Mouse (Mus musculus): Measurements from ENCODE around the gene Tepsin. TPM values are rescaled to one million over a fixed set of nuclear protein-coding genes. Genes with fewer than 3 reads are reported as not detected.

Tepsin gene
- polyA plus RNA-seq, 2 experiments from 2014 or later, result 9.2 to 12.1 TPM

DNA sequence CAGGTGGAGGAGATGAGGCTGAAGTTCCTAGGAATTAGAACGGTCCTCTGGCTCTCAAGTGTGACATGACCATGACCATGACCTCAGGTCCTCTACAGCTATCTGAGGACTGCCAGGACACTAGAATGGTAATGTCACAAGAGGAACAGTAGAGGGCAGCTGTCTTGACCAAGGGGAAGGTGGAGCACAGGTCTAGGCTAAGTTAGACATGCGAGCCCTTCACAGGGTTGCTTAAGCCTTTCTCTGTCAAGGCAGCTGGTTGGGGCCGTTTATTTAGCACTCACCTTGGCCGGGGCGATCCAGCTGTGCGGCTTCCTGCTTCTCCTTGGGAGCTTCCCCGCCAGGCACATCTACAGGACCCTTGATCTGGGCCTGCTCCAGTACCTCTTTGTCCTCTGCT, 12.0 kb upstream of the Tepsin start:
- no peak for ATAC-seq

DNA sequence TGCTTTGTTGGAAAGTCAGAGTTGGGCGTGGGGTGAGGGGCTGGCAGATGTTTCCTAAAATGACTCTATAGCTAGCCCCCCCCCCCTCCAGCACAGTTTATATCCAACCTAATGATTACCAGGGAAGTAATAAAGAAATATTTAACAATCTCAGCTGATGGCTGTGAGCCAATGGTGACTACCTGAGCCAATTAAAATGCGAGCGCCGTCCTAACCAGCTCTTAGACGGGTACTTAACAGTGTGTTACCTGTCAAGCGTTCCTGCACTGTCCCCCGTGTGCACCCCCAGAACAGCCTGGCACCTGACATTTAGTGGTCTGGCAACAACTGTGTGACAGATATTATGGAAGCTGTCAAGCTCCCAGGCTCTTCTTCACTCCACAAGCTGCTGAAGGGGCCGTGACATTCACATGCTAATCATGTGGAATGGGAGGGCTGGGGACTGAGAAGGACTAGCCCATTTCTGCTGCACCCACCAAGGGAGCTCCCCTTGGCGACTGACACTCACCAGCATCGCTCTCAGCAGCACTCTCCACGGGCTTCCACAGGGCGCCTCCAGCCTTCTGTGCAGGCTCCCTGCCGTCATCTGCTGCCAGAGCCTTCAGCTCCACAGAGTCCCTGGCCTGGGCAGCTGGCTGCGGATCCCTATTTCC, 11.2 kb upstream of the Tepsin start:
- ATAC-seq, result no peak

DNA sequence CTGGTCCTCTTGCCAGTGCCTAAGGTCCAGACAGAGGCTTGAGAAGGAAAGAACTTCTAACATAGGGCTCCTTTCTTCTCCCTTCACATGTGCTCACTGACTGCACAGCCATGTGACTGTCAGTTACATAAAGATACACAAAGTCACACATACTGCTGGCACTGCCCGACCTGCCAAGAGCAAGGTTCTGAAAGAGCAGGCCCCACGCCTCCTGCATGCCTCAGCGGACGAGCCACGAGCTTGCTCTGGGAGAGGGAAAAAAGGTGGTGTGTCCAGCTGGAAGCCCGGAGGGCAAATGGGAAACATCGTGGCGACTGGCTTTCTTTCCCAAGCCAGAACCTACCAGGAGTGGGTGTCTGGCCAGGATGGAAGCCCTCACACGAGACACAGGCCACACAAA, 9.3 kb upstream of the Tepsin start:
- ATAC-seq, result no peak

DNA sequence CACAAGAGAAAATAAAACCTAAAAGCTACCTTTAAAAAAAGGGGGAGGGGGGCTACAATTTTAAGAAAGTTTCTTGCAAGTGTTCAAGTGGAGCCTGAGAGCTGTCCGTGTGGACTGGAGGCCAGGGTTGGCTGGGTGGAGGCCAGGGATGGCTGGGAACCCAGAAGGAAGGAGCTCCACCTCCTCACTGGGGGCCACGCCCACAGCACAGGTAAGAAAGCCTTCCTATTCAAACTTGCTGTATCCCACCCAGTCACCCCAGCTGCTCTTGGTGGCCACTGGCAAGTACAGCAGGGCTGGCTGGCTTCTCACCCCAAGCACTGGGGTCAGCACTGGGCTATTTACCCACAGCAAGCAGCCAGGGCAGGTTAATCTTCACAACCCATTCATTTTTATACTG, 8.5 kb upstream of the Tepsin start:
- no peak for ATAC-seq

DNA sequence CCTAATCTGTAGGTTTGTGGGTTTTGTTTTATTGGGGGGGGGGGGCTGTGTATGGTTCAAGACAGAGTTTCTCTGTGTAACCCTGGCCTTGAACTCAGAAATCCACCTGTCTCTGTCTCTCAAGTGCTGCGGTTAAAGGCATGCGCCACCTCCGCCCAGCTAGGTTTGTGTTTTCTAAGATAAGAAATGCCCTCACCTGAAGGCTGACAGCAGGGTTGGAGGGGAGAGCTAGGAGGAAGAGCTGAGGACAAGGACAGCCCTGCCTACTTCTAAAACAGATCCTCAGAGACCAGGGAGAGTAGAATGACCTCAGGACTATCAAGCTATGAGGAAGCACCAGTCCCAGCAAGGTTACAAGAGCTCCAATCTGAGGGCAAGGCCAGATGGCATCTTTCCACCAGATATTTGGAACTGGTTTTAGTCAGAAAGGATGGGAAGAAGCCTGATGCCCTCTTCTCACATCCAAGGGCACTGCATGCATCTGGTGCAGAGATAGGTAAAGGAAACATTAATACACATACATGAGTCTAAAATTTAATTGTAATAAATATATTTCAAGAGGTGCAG, 5.0 kb upstream of the Tepsin start:
- no peak for ATAC-seq

DNA sequence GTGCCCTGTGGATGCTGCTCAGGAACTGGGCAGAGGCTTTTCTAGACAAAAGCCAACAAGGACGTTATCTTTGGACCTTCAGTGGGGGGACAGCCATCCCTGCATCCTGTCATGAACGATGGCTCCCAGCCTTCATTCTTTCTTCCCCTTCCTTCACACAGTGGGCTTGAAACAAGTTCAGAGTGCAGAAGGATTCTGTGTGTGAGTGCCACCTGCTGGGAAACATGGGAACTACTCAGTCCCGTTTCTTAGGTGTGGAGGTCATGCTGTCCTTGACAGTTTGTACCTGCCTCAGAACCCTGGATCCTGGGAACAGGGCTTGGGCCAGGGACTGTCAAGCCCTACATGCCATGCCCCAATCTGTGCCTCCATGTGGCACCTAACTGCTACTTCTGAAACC, 2.5 kb upstream of the Tepsin start:
- no peak for ATAC-seq

DNA sequence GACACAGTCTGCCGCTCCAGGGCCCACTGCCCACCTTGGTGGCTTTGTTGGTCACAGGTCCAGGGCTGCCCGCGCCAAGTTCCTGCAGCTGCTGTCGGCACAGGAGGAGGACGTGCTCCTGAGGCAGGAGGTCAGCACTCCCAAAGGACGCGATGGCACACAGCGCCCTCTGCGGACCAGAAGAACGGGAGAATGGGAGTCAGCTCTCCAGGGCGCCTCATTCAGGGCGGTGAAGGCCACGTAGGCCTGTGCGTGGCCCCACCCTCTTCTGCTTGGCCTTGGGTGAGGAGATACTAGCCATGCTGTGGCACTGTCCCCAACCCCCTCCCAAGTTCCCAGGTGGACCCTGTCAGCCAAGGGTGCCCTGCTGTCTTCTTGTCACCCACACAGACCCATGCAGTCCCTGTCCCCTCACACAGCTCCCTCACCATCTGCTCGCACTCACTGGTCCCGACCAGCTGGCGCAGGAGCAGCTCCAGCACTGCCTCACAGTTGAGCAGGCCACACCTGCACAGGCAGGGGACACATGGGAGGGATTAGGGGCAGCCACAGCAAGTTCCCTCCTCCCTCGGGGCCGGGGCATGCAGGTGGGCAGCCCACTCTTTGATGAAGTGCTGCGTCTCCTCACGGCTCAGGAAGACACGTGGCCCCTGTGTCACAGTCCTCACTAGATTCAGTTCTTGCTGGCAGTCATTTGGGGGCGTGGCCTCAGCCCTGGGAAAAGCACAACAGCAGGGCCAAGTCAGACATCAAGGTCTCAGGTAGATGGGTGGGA, 5.5 kb downstream of the Tepsin start:
- ATAC-seq, result no peak

DNA sequence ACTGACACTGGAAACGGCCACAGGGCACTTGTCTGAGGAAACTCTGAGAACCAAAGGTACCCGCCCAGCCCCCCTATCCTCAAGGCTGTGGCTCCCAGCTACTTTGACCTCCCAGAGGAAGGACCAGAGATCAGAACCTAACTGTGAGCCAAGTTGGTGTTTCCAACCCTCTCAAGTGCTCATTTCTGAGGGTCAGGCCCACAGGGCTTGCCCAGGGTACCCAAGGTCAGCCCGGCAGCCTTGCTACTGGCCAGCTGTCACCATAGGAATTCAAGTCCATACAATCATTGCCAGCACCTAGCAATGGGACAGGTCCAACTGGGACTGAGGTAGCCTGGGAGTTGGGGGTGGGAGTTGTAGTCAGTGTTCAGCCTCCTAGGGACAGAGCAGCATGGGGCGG, 7.9 kb downstream of the Tepsin start:
- ATAC-seq, result no peak

DNA sequence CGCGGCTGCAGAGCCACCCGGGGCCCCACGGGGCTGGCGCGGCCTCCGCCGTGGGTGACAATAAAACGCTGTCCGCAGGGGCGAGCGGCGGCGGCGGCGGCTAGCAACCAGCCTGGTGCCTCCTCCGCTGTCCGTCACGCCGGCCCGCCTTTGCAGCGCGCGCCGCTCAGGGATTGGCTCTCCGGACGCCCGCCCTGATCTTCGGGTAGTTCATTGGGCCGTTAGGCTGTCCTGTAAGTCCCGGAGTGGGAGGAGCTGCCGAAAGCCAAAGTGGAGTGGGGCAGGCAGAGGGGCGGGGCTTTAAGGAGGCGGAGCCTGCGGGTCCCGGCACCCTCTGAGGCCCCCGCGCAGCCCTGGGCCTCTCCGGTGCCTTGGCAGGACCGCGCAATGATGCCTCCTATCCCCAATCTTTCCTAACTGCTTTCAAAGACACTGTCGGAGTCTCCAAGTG, 11.8 kb downstream of the Tepsin start, which contains the start of gene Cep131:
TSS of gene Cep131 (minus strand) at position 126 of the 451 bp plus-strand sequence.
- peak; percentile 100 for ATAC-seq

DNA sequence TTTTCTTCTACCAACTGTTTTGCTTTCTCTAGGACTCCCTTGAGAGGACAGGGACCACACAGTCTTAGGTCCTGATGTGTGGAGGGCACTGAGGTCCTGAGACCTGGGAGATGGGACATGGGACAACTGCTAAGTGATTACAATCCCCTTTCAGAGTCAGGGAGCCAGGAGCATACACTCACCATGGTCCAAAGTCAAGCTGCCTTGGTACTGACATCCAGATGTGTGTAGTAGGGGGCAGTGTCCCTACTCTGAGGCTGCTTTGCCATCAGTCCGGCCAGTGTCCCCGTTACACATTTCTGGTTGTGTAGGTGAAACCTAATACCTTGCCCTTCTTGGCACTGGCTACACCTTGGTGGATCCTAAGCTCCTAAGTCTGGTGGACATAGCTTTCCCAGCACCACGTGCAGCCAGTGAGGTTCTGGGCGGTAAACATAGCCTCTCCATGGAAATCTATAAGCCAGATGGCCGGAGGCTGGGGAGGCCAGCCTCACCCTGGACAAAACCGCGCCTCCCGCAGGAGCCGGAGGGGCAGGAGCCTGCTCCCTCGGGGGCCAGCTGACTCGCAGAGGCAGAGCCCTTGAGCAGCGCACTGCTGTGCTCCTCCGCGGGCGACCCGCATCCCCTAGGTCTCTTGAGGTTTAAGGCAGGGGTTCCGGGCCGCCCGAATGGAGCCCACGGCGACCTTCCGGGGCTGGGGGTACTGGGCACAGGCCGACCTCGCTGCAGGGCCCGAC, 12.5 kb downstream of the Tepsin start:
- peak; percentile 19 for ATAC-seq

DNA sequence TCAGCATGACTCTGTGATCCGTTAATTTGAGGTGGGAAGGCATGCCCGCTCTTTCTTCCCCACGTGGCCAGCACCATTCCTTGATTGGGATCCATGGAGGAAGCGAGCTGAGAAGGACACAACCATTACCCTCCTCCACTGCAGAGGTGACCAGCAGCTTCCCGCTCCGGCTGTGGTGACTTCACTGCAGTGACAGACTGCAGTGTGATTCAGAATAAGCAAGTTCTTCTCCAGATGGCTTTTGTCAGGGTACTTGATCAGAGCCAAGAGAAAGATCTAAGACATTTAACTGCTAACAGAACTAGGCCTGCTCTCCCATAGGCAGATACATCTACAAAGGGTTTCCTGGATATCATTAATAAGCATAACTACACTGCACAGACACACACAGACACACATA, 18.2 kb downstream of the Tepsin start:
- no peak for ATAC-seq

DNA sequence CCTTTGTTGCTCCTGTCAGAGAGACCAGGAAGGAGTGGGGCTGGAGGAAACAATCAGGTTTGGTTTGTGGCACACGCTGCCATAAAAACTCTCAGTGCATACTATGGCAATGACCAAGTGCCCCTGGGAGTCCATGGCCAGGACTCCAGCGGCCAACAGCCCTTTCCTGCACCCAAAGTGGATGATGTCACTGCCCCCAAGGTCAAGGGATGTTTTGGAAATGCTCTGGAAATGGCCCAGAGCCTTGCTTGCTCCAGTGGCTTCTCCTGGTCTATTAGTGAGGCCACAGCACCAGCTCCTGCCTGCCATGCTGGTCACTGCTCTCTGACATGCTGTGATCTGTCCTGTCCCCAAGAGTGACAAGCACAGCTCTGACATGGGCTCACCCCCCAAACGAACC, 22.3 kb downstream of the Tepsin start:
- ATAC-seq, result no peak

DNA sequence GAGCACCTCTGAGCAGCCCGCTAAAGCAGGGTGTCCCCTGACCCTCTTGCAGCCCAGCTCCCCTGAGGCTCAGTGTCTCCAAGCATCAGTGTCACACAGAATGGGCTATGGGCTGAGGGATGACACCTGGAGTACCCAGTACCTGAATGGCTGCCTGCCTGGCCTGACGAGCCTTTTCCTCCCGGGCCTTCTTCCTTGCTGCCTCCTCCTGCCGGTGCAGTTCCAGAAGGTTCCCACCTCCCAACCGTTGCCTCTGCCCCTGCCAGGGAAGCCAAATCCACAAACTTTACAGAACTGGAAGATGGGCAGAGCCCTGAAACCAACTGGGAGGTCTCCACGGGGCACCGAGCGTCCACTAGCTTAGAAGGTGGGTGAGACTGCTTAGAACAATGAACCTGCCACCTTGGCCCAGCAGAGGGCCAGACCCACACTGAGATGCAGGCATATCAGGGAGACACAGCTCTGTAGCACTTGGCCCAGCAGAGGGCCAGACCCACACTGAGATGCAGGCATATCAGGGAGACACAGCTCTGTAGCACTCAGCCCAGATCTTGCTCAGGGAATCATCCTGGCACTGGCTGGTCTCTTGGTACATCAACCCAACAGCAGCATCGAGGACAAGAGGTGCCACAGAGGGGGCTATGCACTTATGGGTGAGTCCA, 25.4 kb downstream of the Tepsin start:
- no peak for ATAC-seq

DNA sequence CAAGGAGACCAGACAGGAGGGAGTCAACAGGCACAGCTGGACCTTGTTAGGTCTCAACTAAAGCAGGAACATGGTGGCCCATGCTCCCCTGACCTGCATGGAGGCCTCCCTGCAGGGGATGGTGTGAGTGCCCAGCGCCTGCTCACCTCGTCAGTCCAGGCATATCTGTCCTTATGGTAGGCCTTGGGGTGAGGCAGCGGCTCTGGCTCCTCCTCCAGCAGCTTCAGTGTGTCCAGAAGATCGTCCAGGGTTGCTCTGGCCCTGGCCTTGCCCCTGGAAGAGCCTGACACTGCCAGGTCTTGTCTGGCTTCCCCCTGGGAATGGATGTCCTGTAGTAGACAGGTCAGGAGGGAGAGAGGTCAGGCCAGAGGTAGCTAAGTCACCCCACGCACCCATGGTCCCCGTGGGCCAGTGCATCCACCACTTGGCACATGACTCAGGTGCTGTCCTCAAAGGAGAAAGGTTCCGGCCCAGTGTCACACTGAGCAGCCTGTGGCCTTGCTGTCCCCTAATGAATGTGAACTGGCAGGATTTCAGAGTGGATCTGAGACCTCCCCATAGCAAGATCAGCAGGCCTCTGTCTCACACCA, 26.7 kb downstream of the Tepsin start:
- ATAC-seq, result no peak

DNA sequence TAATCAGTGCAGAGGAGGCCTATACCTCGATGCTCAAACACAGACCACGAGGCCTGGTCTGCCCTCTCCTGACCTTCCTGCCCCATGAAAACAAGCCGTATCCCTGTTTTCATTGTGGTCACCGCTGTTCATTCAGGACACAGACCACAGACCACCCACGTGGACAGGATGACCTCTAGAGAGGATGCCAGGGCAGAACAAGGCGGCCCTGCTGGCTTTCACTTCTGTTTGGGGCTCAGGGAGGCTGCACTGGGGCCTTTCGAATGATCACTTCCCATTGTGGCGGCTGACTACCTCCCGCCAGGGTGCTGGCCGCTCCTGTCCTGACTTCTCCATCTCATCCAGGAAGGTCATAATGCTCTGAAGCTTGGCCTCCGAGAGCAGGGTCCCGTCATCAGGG, 27.5 kb downstream of the Tepsin start:
- no peak for ATAC-seq

DNA sequence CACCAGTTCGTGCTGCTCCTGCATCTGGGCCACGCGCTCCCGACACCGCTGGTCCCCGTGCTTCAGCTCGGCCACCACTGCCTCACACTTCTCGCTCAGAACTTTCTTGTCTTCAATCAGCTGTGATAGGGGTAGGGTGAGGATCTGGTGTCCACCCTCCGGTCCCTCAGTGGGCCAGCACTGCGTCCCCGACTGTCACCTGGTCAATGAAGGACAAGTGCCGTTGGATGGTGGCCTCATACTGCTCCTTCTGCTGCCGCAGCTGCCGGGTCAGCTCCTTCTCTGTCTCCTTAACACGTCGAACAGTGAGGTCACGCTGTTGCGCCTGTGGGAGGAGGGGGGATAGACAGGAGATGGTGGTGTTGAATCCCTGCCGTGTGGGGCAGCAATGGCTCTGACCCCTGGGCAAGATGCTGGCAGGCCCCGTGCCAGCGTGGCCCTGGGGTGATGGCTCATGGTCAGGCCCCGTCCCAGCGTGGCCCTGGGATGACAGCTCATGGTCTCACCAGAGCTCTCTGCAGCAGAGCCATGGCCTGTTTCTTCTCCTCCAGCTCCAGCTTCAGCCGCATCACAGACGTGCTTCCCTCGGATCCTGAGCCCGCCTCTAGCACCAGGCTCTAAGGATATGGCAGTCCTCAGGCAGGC, 28.1 kb downstream of the Tepsin start:
- no peak for ATAC-seq

DNA sequence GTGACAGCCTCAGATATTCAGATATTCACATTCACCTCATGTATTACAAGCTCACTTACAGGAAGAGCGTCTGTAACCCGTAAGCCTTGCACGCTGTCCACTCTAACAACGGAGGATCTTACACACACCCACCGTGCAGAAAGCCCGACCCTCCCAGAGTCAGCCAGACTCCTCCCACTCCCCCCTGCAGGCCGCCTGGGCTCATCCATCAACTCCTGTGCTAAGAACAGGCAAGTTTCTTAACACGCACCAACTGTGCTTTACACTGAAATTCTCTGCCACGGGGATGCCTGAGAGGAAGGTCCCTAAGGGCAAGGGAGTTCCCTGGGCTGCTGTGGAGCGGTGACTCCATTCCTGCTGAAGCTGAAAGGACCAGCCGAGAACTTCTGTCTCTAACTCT, 29.3 kb downstream of the Tepsin start:
- ATAC-seq, result no peak

DNA sequence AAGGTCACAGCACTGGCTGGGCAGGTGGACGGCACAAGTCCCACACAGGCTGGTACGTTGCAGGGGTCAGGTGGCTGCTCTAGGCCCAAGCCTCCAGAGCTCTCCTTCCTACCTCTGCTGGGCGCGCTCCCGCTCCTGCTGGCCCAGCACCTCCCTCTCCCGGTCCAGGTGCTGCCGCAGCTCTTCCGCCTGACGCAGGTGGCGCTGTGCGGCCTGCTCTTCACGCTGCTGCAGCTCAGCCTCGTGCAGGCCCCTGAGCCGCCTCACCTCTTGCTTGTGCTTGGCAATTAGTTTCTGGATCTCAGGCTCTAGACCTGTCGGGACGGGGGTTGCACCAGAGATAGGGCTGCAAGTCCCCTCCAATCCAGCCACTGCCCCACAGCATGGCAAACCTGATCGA, 30.7 kb downstream of the Tepsin start:
- no peak for ATAC-seq

DNA sequence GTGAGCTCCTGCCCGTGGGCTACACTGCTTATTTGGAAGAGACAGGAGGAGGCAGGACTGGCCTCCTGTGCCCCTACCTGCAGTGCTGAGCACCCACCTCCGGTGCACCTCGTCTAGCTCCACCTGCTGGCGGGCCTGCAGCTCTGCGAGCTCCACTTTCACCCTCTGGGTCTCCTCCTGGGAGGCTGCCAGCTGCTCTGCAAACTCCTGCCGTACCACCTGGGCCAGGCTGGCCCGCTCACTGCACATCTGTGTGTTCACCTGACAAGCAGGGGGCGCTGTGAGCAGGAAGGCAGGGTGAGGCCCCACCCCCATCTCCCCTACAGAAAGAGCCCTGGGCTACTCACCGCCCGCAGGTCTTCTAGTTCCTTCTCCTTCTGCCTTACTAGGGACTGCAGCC, 33.2 kb downstream of the Tepsin start:
- ATAC-seq, result no peak

DNA sequence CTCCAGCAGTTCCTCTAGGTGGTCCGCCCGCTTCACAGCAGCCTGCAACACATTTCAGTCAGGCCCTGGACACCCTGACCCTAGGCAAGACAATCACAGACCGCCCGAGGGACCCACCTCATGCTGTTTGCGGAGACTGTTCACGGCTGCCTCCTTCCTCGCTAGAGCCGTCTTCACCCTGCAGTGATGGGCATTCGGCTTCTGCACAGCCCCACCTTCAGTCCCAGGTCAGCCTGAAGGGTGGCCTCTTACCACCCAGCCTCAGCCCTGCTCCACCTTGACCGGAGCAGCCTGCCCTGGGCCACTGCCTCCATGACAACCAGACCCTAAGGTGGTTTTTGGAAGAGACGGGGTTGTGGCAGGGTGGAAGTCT, 33.9 kb downstream of the Tepsin start:
- no peak for ATAC-seq

DNA sequence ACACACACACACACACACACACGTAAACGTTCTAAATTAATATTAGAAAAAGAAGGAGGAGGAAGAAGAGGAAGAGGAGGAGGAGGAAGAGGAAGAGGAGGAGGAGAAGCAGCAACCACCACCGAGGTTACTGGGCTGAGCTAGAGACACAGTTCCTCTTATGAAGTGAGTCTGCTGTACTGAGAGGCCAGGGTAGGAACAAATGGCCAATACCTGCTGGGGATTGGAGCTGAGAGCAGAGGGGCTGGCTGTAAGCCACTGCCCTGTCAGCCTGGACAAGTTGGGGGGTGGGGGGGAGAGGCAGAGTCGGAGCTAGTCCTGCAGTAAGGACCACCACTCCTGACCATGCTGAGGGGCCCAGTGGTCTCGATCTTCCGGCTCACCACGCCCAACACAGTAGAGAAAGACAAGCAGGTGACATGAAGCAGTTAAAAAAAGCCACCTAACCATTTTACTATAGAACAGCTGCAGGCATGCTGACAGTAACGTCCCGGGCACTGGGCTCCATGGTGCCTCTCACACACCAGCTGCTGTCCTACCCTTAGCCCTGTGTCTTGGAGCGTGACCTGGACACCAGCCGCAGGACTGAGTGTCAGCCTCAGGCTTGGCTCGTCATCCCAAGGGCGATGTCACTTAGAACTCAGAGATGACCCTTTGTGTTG, 34.4 kb downstream of the Tepsin start:
- ATAC-seq, result no peak
